Mouse (Mus musculus): ENCODE results near the gene Rccd1. TPM values are rescaled to one million over a fixed set of nuclear protein-coding genes. Genes with fewer than 3 reads are reported as not detected.
A peak's percentile ranks its signal among the peaks of the same experiment; 100 is the strongest.

Gene Rccd1
- polyA plus RNA-seq, 1 experiment from 2014 or later, result 13.8 TPM

DNA sequence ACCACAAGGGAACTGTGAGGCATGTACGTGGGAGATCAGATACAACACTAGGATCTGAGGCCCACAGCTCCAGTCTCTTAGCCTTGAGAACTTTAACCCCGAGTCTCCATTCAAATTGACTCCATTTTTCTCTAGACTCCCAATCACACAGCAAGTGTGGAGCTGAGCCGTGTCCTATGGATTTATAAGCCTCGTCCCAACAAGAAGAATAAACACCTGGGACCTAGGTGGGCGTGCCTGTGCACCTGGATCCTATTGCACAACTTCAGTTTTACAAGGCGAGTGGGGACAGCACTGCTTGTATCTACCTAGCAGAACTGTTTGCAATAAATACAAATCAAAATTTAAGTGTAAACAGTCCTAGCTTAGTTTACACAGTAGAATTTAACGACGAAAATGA is 918 bp downstream of the Rccd1 start:
- H3K4me1 ChIP-seq (replicated peaks), result peaks cover 27% of the 10 kb centered on the region

DNA sequence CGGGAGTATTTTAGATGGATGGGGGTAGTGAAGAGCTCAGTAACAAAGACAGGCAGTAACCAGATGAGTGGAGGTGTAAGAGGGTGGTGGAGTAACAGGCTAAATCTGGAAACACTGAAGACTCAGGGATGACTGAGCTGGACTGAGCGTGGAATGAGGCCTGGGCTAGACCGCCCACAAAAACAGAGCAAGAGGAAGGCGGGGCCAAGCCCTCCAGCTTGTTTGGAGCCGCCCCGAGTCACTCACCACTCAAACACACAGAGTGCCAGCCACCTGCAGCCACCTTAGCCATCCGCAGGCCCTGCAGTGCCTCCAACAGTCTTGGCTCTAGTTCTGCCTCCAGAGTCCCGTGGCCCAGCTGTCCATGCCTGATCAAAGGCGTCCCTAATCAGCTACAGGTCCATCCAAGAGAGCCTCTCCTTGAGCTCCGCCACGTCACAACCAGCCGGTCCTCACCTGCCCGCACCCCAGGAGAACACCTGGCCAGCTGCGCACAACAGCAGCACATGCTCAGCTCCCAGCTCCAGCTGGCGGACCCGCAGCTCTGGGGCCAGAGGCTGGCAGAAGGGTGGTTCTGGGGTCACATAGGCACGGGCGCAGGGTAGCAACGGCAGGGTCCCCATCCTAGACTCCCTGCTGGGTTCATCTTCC is 4.3 kb downstream of the Rccd1 start:
- no peak overlapping the region for H3K4me2 ChIP-seq
- ATAC-seq (ENCODE audit: low FRiP score, low read depth), result no peak

More for the DNA sequence above, 918 bp downstream of the Rccd1 start:
- Histone ChIP-seq H3K9ac (peak overlapping the region; percentile 56), H3K36me3 (peaks cover 37% of the 10 kb centered on the region), H3K27ac (replicated peaks) (peak overlapping the region; percentile 95), H3K27me3 (no peaks in the 10 kb centered on the region), H3K4me2 (peak overlapping the region; percentile 67), H3K9me3 (no peaks in the 10 kb centered on the region), H3K4me3 (peak overlapping the region; percentile 62)
- ATAC-seq (ENCODE audit: low FRiP score, low read depth), result no peak
- WGBS, result 22% methylated on average over 8 of the region's 8 CpGs

DNA sequence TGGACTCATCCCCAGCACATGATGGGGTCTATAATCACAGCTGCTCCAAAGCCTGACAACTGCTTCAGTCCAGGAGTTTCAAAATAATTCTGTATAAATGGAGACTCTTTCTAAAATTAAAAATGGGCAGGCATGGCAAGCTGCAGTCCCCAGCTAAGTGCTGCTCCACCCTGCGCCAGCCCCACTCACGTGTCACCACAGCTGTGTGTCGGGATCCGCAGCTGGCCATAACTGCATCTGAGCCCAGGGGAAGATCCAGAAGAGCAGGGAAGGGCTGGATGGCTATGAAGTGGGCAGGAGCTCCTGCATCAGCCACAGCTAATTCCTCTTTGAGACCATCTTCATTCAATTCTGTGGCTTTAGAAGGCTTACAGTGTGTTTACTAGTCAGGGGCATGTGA is 5.6 kb downstream of the Rccd1 start:
- 92% methylated on average over 4 of the region's 4 CpGs for WGBS
- no peaks in the 10 kb centered on the region for H3K9me3 ChIP-seq
- H3K36me3 ChIP-seq, result peaks cover 25% of the 10 kb centered on the region
- H3K9ac ChIP-seq, result no peak overlapping the region
- no peak overlapping the region for H3K4me2 ChIP-seq
- peaks cover 19% of the 10 kb centered on the region for H3K4me1 ChIP-seq (replicated peaks)
- no peak overlapping the region for H3K4me3 ChIP-seq
- no peak overlapping the region for H3K27ac ChIP-seq (replicated peaks)
- no peak for ATAC-seq (ENCODE audit: low FRiP score, low read depth)
- H3K27me3 ChIP-seq, result no peaks in the 10 kb centered on the region

More for the DNA sequence above, 4.3 kb downstream of the Rccd1 start:
- Histone ChIP-seq H3K36me3 (peaks cover 20% of the 10 kb centered on the region), H3K9me3 (no peaks in the 10 kb centered on the region), H3K4me1 (replicated peaks) (peaks cover 21% of the 10 kb centered on the region), H3K27me3 (no peaks in the 10 kb centered on the region), H3K27ac (replicated peaks) (no peak overlapping the region), H3K9ac (no peak overlapping the region), H3K4me3 (no peak overlapping the region)
- 85% methylated on average over 19 of the region's 19 CpGs for WGBS

DNA sequence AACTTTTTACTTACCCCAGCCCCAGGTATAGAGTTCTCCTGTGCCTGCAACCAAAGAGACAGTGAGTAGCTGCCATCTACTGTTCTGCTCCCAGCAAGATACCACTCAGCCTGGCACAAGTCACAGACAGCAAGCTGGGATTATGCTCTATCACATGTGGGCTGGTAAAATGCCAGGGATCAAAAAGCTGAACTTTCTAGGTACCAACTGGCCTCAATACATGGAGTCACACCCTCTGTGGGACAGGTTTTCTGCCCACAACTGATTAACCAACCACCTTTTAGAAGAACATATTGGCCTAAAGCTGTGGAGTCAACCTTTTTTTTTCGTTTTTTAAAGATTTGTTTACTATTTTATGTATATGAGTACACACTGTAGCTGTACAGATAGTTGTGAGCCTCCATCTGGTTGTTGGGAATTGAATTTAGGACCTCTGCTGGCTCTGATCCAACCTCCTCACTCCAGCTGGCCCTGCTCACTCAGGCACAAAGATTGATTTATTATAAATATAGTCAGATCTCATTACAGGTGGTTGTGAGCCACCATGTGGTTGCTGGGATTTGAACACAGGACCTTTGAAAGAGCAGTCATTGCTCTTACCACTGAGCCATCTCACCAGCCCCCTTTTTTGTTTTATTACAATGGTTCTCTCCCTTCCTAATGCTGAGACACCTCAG is 6.7 kb downstream of the Rccd1 start:
- peaks cover 9% of the 10 kb centered on the region for H3K4me1 ChIP-seq (replicated peaks)
- no peak overlapping the region for H3K4me3 ChIP-seq
- no peak for ATAC-seq (ENCODE audit: low FRiP score, low read depth)
- no peak overlapping the region for H3K9ac ChIP-seq
- 79% methylated on average over 1 of the region's 1 CpGs for WGBS
- no peaks in the 10 kb centered on the region for H3K27me3 ChIP-seq
- peaks cover 25% of the 10 kb centered on the region for H3K36me3 ChIP-seq
- H3K27ac ChIP-seq (replicated peaks), result no peak overlapping the region
- H3K4me2 ChIP-seq, result no peak overlapping the region
- H3K9me3 ChIP-seq, result no peaks in the 10 kb centered on the region

DNA sequence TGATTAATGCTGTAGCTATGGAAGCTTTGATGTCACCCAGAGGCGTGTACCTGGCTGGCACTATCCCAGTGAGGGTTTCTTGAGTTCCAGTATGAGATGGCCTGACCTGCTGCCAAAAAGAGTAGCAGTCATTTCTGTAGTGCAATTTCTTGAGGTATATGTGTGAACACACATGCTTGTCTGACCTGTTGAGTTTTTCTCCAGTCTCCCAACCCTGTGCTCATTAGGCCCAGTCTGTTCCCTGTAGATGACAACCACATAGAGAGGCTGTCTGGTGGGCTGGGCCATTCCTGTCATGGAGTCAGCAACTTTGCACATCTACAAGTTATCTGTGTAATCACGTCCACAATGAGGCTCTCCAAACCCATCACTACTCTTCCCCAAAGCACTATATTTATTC is 8.5 kb downstream of the Rccd1 start:
- Histone ChIP-seq H3K27ac (replicated peaks) (no peak overlapping the region), H3K4me1 (replicated peaks) (no peaks in the 10 kb centered on the region), H3K36me3 (peaks cover 29% of the 10 kb centered on the region), H3K27me3 (no peaks in the 10 kb centered on the region), H3K4me2 (no peak overlapping the region), H3K9me3 (no peaks in the 10 kb centered on the region), H3K4me3 (no peak overlapping the region), H3K9ac (no peak overlapping the region)
- ATAC-seq (ENCODE audit: low FRiP score, low read depth), result no peak
- 88% methylated on average over 2 of the region's 2 CpGs for WGBS

DNA sequence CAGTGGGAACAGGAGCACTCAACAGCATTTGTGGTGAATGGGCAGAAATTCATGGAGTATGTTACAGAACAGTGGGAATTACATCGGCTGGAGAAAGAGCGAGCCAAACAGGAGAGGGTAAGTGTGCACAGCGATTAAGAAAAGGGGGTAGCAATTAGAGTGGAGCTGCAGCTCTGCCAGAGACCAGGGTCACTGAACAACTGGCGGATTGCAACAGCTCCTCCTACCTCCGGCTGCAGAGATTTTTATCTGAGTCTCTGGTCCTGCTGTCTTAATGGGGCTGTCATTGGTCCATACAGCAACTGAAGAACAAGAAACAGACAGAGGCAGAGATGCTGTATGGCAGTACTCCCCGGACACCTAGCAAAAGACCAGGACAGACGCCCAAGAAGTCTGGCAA is 13.5 kb downstream of the Rccd1 start:
- no peaks in the 10 kb centered on the region for H3K27me3 ChIP-seq
- H3K9ac ChIP-seq, result no peak overlapping the region
- WGBS, result 88% methylated on average over 7 of the region's 7 CpGs
- no peak for ATAC-seq (ENCODE audit: low FRiP score, low read depth)
- no peak overlapping the region for H3K4me2 ChIP-seq
- no peak overlapping the region for H3K4me3 ChIP-seq
- H3K27ac ChIP-seq (replicated peaks), result no peak overlapping the region
- no peaks in the 10 kb centered on the region for H3K9me3 ChIP-seq
- H3K4me1 ChIP-seq (replicated peaks), result no peaks in the 10 kb centered on the region
- H3K36me3 ChIP-seq, result peaks cover 14% of the 10 kb centered on the region

DNA sequence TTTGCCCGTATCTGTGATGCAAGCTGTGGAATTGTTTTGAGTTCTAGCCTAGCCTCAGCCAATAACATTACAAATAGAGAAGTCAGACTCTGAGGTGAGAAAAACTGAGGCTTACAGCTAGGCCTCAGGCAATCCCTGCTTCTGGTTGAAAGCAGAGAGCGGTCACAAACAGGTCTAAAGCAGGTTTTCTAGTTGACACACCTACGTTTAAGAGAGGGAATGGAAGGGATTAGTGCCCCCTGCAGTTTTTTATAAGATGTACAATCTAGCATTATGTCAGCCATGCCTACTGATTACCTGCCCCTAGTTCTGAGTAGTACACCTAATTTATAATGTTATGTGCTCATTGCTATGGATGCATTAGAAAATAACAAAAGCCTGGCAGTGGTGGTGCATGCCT is 16.5 kb downstream of the Rccd1 start:
- no peak overlapping the region for H3K27ac ChIP-seq (replicated peaks)
- no peaks in the 10 kb centered on the region for H3K27me3 ChIP-seq
- no peak overlapping the region for H3K9ac ChIP-seq
- no peaks in the 10 kb centered on the region for H3K4me1 ChIP-seq (replicated peaks)
- no peak for ATAC-seq (ENCODE audit: low FRiP score, low read depth)
- no peak overlapping the region for H3K4me2 ChIP-seq
- no peak overlapping the region for H3K4me3 ChIP-seq
- no peaks in the 10 kb centered on the region for H3K9me3 ChIP-seq
- 84% methylated on average over 3 of the region's 3 CpGs for WGBS
- peaks cover 4% of the 10 kb centered on the region; the same call in 1 of the 2 replicates for H3K36me3 ChIP-seq

DNA sequence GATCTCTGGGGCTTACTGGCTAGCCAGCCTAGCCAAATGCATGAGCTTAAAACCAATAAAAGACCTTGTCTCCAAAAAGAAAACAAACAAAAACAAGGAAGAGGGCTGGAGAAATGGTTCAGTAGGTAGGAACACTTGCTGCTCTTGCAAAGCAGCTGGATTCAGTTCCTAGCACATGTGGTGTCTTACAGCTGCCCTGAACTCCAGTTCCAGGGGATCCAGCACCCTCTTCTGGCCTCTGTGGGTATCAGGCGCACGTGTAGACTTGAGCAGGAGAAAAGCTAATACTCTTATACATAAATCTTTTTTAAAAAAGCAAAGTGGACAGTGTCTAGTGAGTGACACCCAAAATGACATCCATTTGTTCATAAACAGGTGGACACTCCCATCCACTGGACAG is 22.7 kb downstream of the Rccd1 start:
- Histone ChIP-seq H3K9me3 (no peaks in the 10 kb centered on the region), H3K4me3 (no peak overlapping the region), H3K4me2 (no peak overlapping the region), H3K27me3 (no peaks in the 10 kb centered on the region), H3K27ac (replicated peaks) (no peak overlapping the region), H3K36me3 (no peaks in the 10 kb centered on the region), H3K9ac (no peak overlapping the region), H3K4me1 (replicated peaks) (no peaks in the 10 kb centered on the region; the same call in 1 of the 2 replicates)
- 88% methylated on average over 2 of the region's 2 CpGs for WGBS
- no peak for ATAC-seq (ENCODE audit: low FRiP score, low read depth)

DNA sequence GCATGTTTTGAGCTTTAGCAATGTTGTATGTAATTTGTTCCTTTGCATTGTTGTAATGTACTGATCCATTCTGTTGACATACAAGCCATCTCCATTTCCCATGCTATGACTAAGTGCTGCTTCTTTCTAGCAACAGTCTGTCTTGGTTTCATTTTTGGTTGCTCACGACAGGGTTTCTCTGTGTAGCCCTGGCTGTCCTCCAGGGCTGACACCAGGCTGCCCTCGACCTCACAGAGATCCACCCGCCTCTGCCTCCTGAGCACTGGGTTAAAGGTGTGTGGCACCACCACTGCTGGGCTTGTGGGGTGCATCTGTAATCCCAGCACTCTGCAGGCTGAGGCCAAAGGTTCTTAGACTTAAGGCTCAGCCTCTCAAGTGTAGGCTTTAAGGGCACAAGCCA is 24.7 kb downstream of the Rccd1 start:
- Histone ChIP-seq H3K27me3 (no peaks in the 10 kb centered on the region), H3K4me3 (no peak overlapping the region), H3K27ac (replicated peaks) (no peak overlapping the region; the same call in 1 of the 2 replicates), H3K4me2 (no peak overlapping the region), H3K9ac (no peak overlapping the region), H3K9me3 (no peaks in the 10 kb centered on the region), H3K36me3 (no peaks in the 10 kb centered on the region), H3K4me1 (replicated peaks) (peaks cover 4% of the 10 kb centered on the region; the same call in 1 of the 2 replicates)
- no peak for ATAC-seq (ENCODE audit: low FRiP score, low read depth)
- WGBS, result 89% methylated on average over 3 of the region's 3 CpGs

DNA sequence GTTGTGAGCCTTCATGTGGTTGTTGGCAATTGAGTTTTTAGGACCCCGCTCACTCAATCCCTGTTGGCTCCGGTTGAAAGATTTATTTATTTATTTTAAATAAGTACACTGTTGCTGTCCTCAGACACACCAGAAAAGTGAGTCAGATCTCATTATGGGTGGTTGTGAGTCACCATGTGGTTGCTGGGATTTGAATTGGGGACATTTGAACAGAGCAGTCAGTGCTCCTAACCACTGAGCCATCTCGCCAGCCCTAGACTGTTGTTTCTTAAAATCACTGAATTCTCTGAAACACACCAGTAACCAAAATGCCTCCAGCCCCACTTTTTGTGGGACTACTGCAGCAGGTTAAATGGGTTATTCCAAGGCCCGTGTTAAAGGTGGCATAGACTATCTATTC is 25.5 kb downstream of the Rccd1 start:
- Histone ChIP-seq H3K4me1 (replicated peaks) (peaks cover 4% of the 10 kb centered on the region; the same call in 1 of the 2 replicates), H3K4me2 (no peak overlapping the region), H3K36me3 (no peaks in the 10 kb centered on the region), H3K9me3 (no peaks in the 10 kb centered on the region), H3K27ac (replicated peaks) (no peak overlapping the region), H3K27me3 (no peaks in the 10 kb centered on the region), H3K9ac (no peak overlapping the region), H3K4me3 (no peak overlapping the region)
- WGBS, result 93% methylated on average over 4 of the region's 4 CpGs
- ATAC-seq (ENCODE audit: low FRiP score, low read depth), result no peak

DNA sequence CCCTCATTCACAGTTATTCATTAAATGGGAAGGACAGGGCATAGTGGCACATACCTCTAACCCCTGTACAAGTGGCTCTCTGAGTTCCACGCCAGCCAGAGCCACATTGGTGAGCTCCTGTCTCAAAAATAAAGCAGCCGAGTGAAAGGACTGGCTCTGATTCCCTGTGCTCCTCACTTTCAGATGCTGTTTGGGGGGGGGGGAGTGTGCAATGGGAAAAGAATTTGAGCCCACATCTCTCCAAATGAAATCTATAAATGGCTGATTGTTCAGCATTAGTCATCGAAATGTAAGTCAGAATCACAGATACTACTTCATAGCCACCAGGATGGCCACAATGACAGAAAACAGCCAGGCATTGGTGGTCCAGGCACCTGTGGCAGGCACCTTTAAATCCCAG is 27.2 kb downstream of the Rccd1 start:
- no peaks in the 10 kb centered on the region for H3K9me3 ChIP-seq
- H3K27ac ChIP-seq (replicated peaks), result no peak overlapping the region
- H3K4me1 ChIP-seq (replicated peaks), result peaks cover 4% of the 10 kb centered on the region; the same call in 1 of the 2 replicates
- no peak overlapping the region for H3K4me3 ChIP-seq
- H3K4me2 ChIP-seq, result no peak overlapping the region
- no peaks in the 10 kb centered on the region for H3K27me3 ChIP-seq
- ATAC-seq (ENCODE audit: low FRiP score, low read depth), result no peak
- 83% methylated on average over 3 of the region's 3 CpGs for WGBS
- no peaks in the 10 kb centered on the region for H3K36me3 ChIP-seq
- no peak overlapping the region for H3K9ac ChIP-seq

DNA sequence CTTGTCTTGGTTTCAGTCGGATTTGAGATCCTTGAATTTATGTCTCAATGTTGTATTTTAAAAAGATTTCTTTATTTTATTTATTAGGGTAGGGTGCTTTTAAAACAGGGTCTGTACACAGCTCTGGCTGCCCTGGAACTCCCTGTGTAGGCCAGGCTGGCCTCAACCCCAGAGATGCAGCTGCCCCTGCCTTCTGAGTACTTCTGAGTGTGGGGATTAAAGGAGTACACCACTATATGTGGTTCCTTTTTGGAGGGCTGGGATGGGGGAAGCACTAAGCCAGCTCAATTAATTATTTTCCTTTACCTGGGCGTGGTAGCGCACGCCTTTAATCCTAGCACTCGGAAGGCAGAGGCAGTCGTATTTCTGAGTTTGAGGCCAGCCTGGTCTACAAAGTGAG is 27.8 kb downstream of the Rccd1 start:
- Histone ChIP-seq H3K4me3 (no peak overlapping the region), H3K27me3 (no peaks in the 10 kb centered on the region), H3K4me1 (replicated peaks) (peaks cover 4% of the 10 kb centered on the region; the same call in 1 of the 2 replicates), H3K9me3 (no peaks in the 10 kb centered on the region), H3K9ac (no peak overlapping the region), H3K27ac (replicated peaks) (no peak overlapping the region), H3K4me2 (no peak overlapping the region), H3K36me3 (peaks cover 3% of the 10 kb centered on the region; the same call in 1 of the 2 replicates)
- no peak for ATAC-seq (ENCODE audit: low FRiP score, low read depth)
- WGBS, result 94% methylated on average over 6 of the region's 6 CpGs

Measured in hindbrain, embryonic 15.5 days (tissue).